Mouse (Mus musculus): Measurements from ENCODE around the gene Atp2b2.

GRCm38 (mm10) chr6:113810667-113811066 lies 231.7 kb downstream of the Atp2b2 start:
- TF ChIP-seq CTCF (IDR thresholded peaks at IDR 0.05; ENCODE audit: low read depth, low read length) (no peak), POLR2A (IDR thresholded peaks at IDR 0.05; ENCODE audit: extremely low read depth, insufficient read depth, low read length) (no peak)
